Comparison of ENCODE assay signal across 8 mouse cellular contexts in the genomic region with DNA sequence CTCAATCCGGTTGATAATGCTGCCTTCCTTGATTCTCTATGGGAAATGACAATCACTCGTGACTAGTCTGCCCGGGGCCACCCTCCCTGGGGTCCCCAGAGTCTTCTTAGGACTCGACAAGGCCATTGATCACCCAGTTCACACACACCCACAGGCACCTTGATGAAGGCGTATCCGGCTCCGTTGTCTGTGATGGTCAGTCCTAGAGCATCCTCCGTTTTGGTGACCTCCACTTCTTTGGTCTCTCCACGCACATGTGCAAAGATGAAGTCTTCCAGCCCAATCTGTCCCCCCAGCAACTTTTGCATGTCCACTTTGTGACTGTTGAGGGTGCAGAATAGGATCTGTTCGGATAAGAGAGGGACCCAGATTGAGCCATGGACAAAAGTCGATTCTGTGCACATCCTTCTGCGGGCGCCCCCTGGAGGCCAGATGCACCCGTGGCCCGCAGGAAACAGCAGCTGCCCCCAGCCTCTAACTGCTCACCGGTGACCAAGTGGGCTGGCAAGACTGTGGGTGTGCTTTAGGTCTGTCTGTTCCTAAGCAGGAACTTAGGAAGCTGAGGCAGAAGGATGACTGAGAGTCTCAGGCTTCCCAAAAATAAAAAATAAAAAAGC. TPM values are rescaled to one million over a fixed set of nuclear protein-coding genes. Genes with fewer than 3 reads are reported as not detected.
DNase-seq lines count a peak whose midpoint lies in the region; ATAC-seq and TF ChIP-seq lines count a peak whose summit lies in the region.

No protein-coding gene starts in this region.

- peaks cover 16% of the 10 kb centered on the region for H3K4me1 ChIP-seq in spleen, adult 2 months (ENCODE audit: control insufficient read depth, insufficient read depth, insufficient read length)

- H3K27me3 ChIP-seq in spleen, adult 2 months (ENCODE audit: control insufficient read depth, insufficient read depth, low read length), result peaks cover 4% of the 10 kb centered on the region

- H3K36me3 ChIP-seq in spleen, adult 2 months (ENCODE audit: control insufficient read depth, insufficient read depth, low read length), result no peaks in the 10 kb centered on the region

- H3K27ac ChIP-seq in spleen, adult 2 months (ENCODE audit: insufficient read depth, low read length), result no peak overlapping the region

- TF ChIP-seq CTCF in spleen, adult 2 months (IDR thresholded peaks at IDR 0.05; ENCODE audit: extremely low read depth, insufficient read depth, insufficient read length, insufficient replicate concordance), result peak; percentile 87

- H3K4me3 ChIP-seq in spleen, adult 2 months (ENCODE audit: extremely low read depth, insufficient read depth, insufficient read length), result no peak overlapping the region

- peak; percentile 62 for DNase-seq in gastrocnemius, adult 18-20 months (ENCODE audit: low spot score)
- no peak for DNase-seq in gastrocnemius, adult 8-10 months (ENCODE audit: low spot score in 2 of 2)
- peak in 1 of 2 experiments; percentile 69 for DNase-seq in spleen, adult 2 months (ENCODE audit: low read depth in 1 of 2, low spot score in 2 of 2)
- DNase-seq in spleen, adult 12 weeks (ENCODE audit: low spot score), result no peak
- peak; percentile 65 for DNase-seq in cerebellum, adult 9-10 months
- DNase-seq in lung, postnatal 25 days (ENCODE audit: low spot score), result peak; percentile 71
- peak; percentile 83 for DNase-seq in thymus, postnatal 25 days

- 45% methylated on average over 16 of the region's 16 CpGs for WGBS in spleen, adult 2 months

- peak; percentile 54 to 56; a peak in 3 of 4 replicates for ATAC-seq in hematopoietic stem cell, adult 5-6 weeks (replicated peaks in 1 of 2; ENCODE audit: insufficient read depth in 1 of 2, low FRiP score in 2 of 2, low TSS enrichment in 1 of 2, low read depth in 1 of 2, poor library complexity in 2 of 2, severe bottlenecking in 2 of 2)

- TF ChIP-seq POLR2A in spleen, adult 2 months (IDR thresholded peaks at IDR 0.05; ENCODE audit: low read depth, low read length), result no peak

RNA-seq across cellular contexts. Expression of gene Gipc3, which starts 1.6 kb away (rescaled TPM):
- 1 to 10 TPM in 1 of 2 experiments, under 1 TPM in 1; 0.39 to 1.4 TPM for total RNA-seq in gastrocnemius, adult 18-20 months (2021)
- 1 to 10 TPM in 1 of 4 experiments, under 1 TPM in 3; 0.46 to 1.2 (median 0.73) TPM for total RNA-seq in gastrocnemius, adult 8-10 months (2022)
- 1.3 and 1.7 TPM in 2 replicates for polyA plus RNA-seq in spleen, adult 2 months (2012; rRNA removed)
- total RNA-seq in hematopoietic stem cell, adult 5-6 weeks (2017), result 0.10 and 0.56 TPM in 2 replicates

RNA-seq across cellular contexts. Expression of gene Hmg20b, which starts 8.8 kb away (rescaled TPM):
- total RNA-seq in gastrocnemius, adult 18-20 months (2021), result 10 to 100 TPM; 14.7 to 19.6 TPM
- 10 to 100 TPM; 16.9 to 22.8 (median 21.1) TPM for total RNA-seq in gastrocnemius, adult 8-10 months (2022)
- 74.8 and 92.9 TPM in 2 replicates for polyA plus RNA-seq in spleen, adult 2 months (2012; rRNA removed)
- 25.6 and 37.4 TPM in 2 replicates for total RNA-seq in hematopoietic stem cell, adult 5-6 weeks (2017)

RNA-seq across cellular contexts. Expression of gene Tbxa2r, which starts 12.9 kb away (rescaled TPM):
- total RNA-seq in gastrocnemius, adult 18-20 months (2021), result under 1 TPM; 0.16 to 0.55 TPM
- under 1 TPM; 0.12 to 0.36 (median 0.19) TPM for total RNA-seq in gastrocnemius, adult 8-10 months (2022)
- 68.1 and 92.5 TPM in 2 replicates for polyA plus RNA-seq in spleen, adult 2 months (2012; rRNA removed)
- total RNA-seq in hematopoietic stem cell, adult 5-6 weeks (2017), result 3.0 and 4.6 TPM in 2 replicates

RNA-seq across cellular contexts. Expression of gene Mfsd12, which starts 15.8 kb away (rescaled TPM):
- total RNA-seq in gastrocnemius, adult 18-20 months (2021), result 1 to 10 TPM; 2.3 to 2.8 TPM
- 1 to 10 TPM; 1.7 to 3.1 (median 2.1) TPM for total RNA-seq in gastrocnemius, adult 8-10 months (2022)
- polyA plus RNA-seq in spleen, adult 2 months (2012; rRNA removed), result 20.2 and 32.6 TPM in 2 replicates
- total RNA-seq in hematopoietic stem cell, adult 5-6 weeks (2017), result 10.4 and 16.9 TPM in 2 replicates

RNA-seq across cellular contexts. Expression of gene Cactin, which starts 20.5 kb away (rescaled TPM):
- 10 to 100 TPM; 10.1 to 10.9 TPM for total RNA-seq in gastrocnemius, adult 18-20 months (2021)
- total RNA-seq in gastrocnemius, adult 8-10 months (2022), result 10 to 100 TPM in 1 of 4 experiments, 1 to 10 TPM in 3; 9.4 to 11.3 (median 9.8) TPM
- 38.6 and 44.8 TPM in 2 replicates for polyA plus RNA-seq in spleen, adult 2 months (2012; rRNA removed)
- 25.7 and 33.1 TPM in 2 replicates for total RNA-seq in hematopoietic stem cell, adult 5-6 weeks (2017)

Comparison
In these comparisons a context has a peak if more than half of its experiments do, and no peak if none do; other contexts are left out.
1. DNase-seq: peak in gastrocnemius, adult 18-20 months (single experiment), cerebellum, adult 9-10 months (single experiment), lung, postnatal 25 days (single experiment) and thymus, postnatal 25 days (single experiment); none in gastrocnemius, adult 8-10 months (0 of 2) and spleen, adult 12 weeks (single experiment).